Mouse (Mus musculus): ENCODE data around the gene Otud1. TPM values are rescaled to one million over a fixed set of nuclear protein-coding genes. Genes with fewer than 3 reads are reported as not detected.

Gene Otud1
- polyA plus RNA-seq (2012; rRNA removed), result 12.4 and 25.5 TPM in 2 replicates

DNA sequence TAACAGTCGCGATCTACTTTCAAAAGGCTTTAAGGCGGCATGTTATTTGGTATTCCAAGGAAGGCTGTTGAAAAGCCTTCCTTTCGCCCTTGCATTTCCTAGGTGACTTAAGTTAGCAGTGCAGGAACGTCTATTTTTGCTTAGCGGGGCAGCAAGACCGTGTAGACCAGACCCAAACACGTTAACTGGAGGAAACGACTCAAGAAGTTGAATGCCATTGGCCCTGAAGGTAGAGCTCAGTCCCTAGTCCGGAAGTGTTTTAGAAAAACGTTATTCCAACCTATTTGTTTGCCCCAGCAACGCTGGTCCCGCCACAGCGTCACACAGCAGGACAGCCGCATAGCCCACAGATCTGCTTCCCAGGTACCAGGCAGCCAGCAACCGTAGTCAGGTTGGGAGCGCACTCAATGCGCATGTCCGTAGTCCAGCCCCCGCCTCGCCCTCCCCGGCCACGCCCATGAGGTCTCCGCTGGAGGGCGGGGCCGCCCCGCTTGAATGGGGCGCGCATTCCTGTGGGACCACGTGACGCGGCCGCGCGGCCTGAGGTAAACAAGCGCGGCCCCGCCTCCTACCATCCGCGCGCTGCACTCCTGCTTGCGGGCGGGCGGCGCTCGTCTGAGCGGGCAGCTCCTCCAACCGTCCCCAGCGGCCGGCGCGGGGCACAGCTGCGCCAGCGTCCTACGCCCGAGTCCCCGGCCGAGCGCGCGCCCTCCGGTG is at the start of gene Otud1:
Gene Otud1, plus strand, starts transcription at position 595 of the 717 bp plus-strand sequence.
- DNase-seq (ENCODE audit: low read depth in 1 of 2, low spot score in 2 of 2), result peak; percentile 93 to 96
- H3K27me3 ChIP-seq (ENCODE audit: control insufficient read depth, insufficient read depth, low read length), result no peaks in the 10 kb centered on the region
- TF ChIP-seq POLR2A (IDR thresholded peaks at IDR 0.05; ENCODE audit: low read depth, low read length) (peak; percentile 72), CTCF (IDR thresholded peaks at IDR 0.05; ENCODE audit: extremely low read depth, insufficient read depth, insufficient read length, insufficient replicate concordance) (no peak)

DNA sequence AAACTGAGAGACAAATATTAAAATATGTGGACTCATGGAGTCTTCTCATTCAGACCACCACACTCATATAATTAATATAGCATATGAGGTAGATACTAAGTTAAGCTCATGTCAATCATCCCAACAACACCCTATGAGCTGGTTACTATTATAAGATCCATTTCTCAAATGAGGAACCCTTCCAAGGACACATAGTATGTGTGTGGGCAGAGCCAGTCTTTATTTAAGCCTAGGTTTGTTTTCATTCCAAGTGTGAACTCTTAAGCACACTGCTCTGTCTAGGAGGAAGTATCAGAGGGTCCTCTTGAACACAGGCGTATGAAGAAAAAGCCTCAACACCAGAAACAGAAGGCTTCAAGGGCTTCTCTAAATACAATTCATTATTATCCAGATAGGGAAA is 49.7 kb upstream of the Otud1 start:
- TF ChIP-seq POLR2A (IDR thresholded peaks at IDR 0.05; ENCODE audit: low read depth, low read length) (no peak), CTCF (IDR thresholded peaks at IDR 0.05; ENCODE audit: extremely low read depth, insufficient read depth, insufficient read length, insufficient replicate concordance) (no peak)
- WGBS, result 91% methylated on average over 1 of the region's 1 CpGs
- no peak for DNase-seq (ENCODE audit: low read depth in 1 of 2, low spot score in 2 of 2)

More for the DNA sequence above, at the start of gene Otud1:
- peak within 1 kb of the TSS; percentile 95 for H3K27ac ChIP-seq (ENCODE audit: insufficient read depth, low read length)
- under 1% methylated on average over 62 of the region's 62 CpGs for WGBS
- peak within 1 kb of the TSS; percentile 91 for H3K4me3 ChIP-seq (ENCODE audit: extremely low read depth, insufficient read depth, insufficient read length)
- H3K4me1 ChIP-seq (ENCODE audit: control insufficient read depth, insufficient read depth, insufficient read length), result peaks cover 9% of the 10 kb centered on the region
- H3K36me3 ChIP-seq (ENCODE audit: control insufficient read depth, insufficient read depth, low read length), result no peaks in the 10 kb centered on the region

DNA sequence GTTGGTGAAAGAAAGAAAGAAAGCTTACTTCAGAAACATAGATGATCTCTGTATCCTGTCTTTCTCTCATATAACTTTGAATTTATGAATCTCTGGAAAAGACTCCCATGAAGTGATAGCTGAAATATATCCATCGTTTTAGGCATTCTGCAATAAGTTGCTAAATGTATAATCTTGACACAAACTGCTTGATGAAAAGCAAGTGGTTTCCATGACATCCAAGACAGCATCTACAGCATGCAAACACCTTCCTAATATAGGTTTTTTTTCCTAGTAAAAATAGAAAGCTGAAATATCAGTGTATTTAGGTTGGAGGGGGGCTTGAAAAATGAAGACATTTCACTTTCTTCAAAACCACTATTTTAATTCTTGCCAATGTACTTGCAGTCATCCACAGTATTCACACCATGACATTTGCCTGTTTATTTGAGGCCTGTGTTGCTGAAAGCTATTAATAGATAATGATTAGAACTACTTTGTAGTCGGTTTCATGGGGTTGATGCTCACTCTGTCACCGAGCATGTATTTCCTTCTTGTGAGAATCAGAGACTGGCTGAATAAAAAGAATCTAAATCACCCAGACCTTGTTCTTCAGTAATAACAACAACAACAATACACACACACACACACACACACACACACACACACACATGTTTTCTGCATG is 49.0 kb upstream of the Otud1 start:
- TF ChIP-seq CTCF (IDR thresholded peaks at IDR 0.05; ENCODE audit: extremely low read depth, insufficient read depth, insufficient read length, insufficient replicate concordance) (no peak), POLR2A (IDR thresholded peaks at IDR 0.05; ENCODE audit: low read depth, low read length) (no peak)
- Histone ChIP-seq H3K27me3 (ENCODE audit: control insufficient read depth, insufficient read depth, low read length) (no peaks in the 10 kb centered on the region), H3K4me1 (ENCODE audit: control insufficient read depth, insufficient read depth, insufficient read length) (no peaks in the 10 kb centered on the region), H3K36me3 (ENCODE audit: control insufficient read depth, insufficient read depth, low read length) (no peaks in the 10 kb centered on the region), H3K4me3 (ENCODE audit: extremely low read depth, insufficient read depth, insufficient read length) (no peak overlapping the region), H3K27ac (ENCODE audit: insufficient read depth, low read length) (no peak overlapping the region)
- 92% methylated on average over 3 of the region's 3 CpGs for WGBS
- no peak for DNase-seq (ENCODE audit: low read depth in 1 of 2, low spot score in 2 of 2)

More for the DNA sequence above, 49.7 kb upstream of the Otud1 start:
- Histone ChIP-seq H3K4me3 (ENCODE audit: extremely low read depth, insufficient read depth, insufficient read length) (no peak overlapping the region), H3K4me1 (ENCODE audit: control insufficient read depth, insufficient read depth, insufficient read length) (no peaks in the 10 kb centered on the region), H3K27ac (ENCODE audit: insufficient read depth, low read length) (no peak overlapping the region), H3K36me3 (ENCODE audit: control insufficient read depth, insufficient read depth, low read length) (no peaks in the 10 kb centered on the region), H3K27me3 (ENCODE audit: control insufficient read depth, insufficient read depth, low read length) (no peaks in the 10 kb centered on the region)

DNA sequence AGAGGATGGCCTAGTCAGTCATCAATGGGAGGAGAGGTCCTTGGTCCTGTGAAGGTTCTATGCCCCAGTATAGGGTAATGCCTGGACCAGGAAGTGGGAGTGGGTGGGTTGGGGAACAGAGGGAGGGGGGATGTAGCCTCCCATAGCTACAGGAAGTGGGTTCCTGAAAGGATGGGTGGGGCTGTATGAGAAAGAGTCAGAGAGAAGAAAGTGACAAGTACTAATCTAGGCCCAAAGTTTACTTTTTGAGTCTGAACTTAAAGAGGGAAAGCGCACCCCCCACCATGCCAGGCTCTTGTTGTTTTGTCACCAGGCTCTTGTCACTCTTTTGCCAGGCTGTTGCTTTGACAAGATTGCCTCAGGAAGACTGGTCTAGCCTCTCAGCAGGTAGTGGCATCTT is 35.5 kb upstream of the Otud1 start:
- Histone ChIP-seq H3K4me3 (ENCODE audit: extremely low read depth, insufficient read depth, insufficient read length) (no peak overlapping the region), H3K27ac (ENCODE audit: insufficient read depth, low read length) (peak overlapping the region; percentile 65), H3K36me3 (ENCODE audit: control insufficient read depth, insufficient read depth, low read length) (no peaks in the 10 kb centered on the region), H3K4me1 (ENCODE audit: control insufficient read depth, insufficient read depth, insufficient read length) (peaks cover 7% of the 10 kb centered on the region; the same call in 1 of the 2 replicates), H3K27me3 (ENCODE audit: control insufficient read depth, insufficient read depth, low read length) (no peaks in the 10 kb centered on the region)
- TF ChIP-seq CTCF (IDR thresholded peaks at IDR 0.05; ENCODE audit: extremely low read depth, insufficient read depth, insufficient read length, insufficient replicate concordance) (no peak), POLR2A (IDR thresholded peaks at IDR 0.05; ENCODE audit: low read depth, low read length) (no peak)
- 88% methylated on average over 1 of the region's 1 CpGs for WGBS
- DNase-seq (ENCODE audit: low read depth in 1 of 2, low spot score in 2 of 2), result no peak

DNA sequence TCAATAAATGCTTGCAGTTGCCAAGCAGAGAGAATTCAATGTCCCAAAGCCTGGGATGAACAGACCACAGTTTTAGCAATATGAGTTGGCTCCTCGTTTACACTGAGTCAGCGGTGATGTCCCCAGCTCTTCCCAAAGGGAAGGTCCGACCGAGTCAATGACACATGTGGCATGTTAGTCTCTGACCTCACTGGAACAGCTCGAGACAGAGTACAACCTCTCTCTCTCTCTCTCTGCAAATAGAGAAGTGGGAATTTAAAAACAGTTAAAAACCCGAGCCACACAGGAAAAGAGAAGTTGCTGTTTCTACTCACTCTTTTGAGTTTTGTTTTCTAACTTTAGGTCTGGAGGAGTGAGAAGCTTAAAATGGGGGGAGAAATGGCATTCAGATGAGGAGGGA is 30.5 kb upstream of the Otud1 start:
- H3K27me3 ChIP-seq (ENCODE audit: control insufficient read depth, insufficient read depth, low read length), result no peaks in the 10 kb centered on the region
- H3K4me3 ChIP-seq (ENCODE audit: extremely low read depth, insufficient read depth, insufficient read length), result no peak overlapping the region; the same call in 1 of the 2 replicates
- no peak for TF ChIP-seq POLR2A (IDR thresholded peaks at IDR 0.05; ENCODE audit: low read depth, low read length)
- TF ChIP-seq CTCF (IDR thresholded peaks at IDR 0.05; ENCODE audit: extremely low read depth, insufficient read depth, insufficient read length, insufficient replicate concordance), result no peak
- H3K27ac ChIP-seq (ENCODE audit: insufficient read depth, low read length), result peak overlapping the region; percentile 76
- H3K4me1 ChIP-seq (ENCODE audit: control insufficient read depth, insufficient read depth, insufficient read length), result peaks cover 17% of the 10 kb centered on the region; the same call in 1 of the 2 replicates
- DNase-seq (ENCODE audit: low read depth in 1 of 2, low spot score in 2 of 2), result peak in 1 of 2 experiments; percentile 12
- no peaks in the 10 kb centered on the region for H3K36me3 ChIP-seq (ENCODE audit: control insufficient read depth, insufficient read depth, low read length)
- WGBS, result 17% methylated on average over 6 of the region's 6 CpGs

DNA sequence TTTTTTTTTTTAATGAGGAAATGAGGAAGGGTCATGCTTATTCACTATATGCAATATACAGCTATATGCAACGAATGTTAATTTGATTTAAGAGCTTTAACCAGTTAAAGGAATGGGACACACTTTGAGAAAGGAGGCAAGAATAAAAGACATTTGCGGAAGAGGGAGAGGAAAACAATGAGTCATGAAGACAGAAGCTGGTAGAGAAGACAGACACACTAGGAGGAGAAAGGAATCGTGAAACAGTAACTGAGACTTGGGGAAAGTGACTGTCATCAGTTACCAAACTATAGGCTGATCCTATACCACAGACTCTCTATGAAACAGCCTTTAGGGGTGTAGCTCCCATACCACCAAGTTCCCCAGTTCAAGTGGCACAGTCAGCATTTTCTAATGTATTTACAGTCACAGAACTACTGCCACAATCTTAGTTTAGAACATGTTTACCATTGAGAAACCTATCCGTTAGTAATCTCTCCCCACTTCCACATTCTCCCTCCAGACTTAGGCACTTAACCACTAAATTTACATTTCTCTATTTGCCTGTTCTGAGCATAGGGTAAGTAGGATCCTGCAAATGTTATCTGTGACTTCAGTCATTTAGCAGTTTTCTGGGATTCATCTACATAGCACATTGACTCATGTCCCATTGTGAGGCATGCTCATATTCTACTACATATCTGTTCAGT is 29.5 kb upstream of the Otud1 start:
- peak overlapping the region; percentile 42 for H3K27ac ChIP-seq (ENCODE audit: insufficient read depth, low read length)

More for the DNA sequence above, 29.5 kb upstream of the Otud1 start:
- no peaks in the 10 kb centered on the region for H3K36me3 ChIP-seq (ENCODE audit: control insufficient read depth, insufficient read depth, low read length)
- no peak for DNase-seq (ENCODE audit: low read depth in 1 of 2, low spot score in 2 of 2)
- peaks cover 13% of the 10 kb centered on the region; the same call in 1 of the 2 replicates for H3K4me1 ChIP-seq (ENCODE audit: control insufficient read depth, insufficient read depth, insufficient read length)
- WGBS, result 31% methylated on average over 4 of the region's 4 CpGs
- TF ChIP-seq POLR2A (IDR thresholded peaks at IDR 0.05; ENCODE audit: low read depth, low read length) (no peak), CTCF (IDR thresholded peaks at IDR 0.05; ENCODE audit: extremely low read depth, insufficient read depth, insufficient read length, insufficient replicate concordance) (no peak)
- H3K4me3 ChIP-seq (ENCODE audit: extremely low read depth, insufficient read depth, insufficient read length), result no peak overlapping the region; the same call in 1 of the 2 replicates
- H3K27me3 ChIP-seq (ENCODE audit: control insufficient read depth, insufficient read depth, low read length), result no peaks in the 10 kb centered on the region

Measured in spleen, adult 2 months (tissue).